Mouse (Mus musculus): ENCODE data around the gene Msi1. TPM values are rescaled to one million over a fixed set of nuclear protein-coding genes. Genes with fewer than 3 reads are reported as not detected.
A peak's percentile ranks its signal among the peaks of the same experiment; 100 is the strongest.

Gene Msi1
- polyA plus RNA-seq, 1 experiment from 2014 or later = 4.1 TPM

- Histone ChIP-seq H3K4me3 (no peak overlapping the region), H3K4me2 (no peak overlapping the region), H3K27ac (replicated peaks) (no peak overlapping the region), H3K27me3 (replicated peaks) (peaks cover 25% of the 10 kb centered on the region), H3K9me3 (no peaks in the 10 kb centered on the region), H3K4me1 (peaks cover 17% of the 10 kb centered on the region), H3K9ac (no peak overlapping the region), H3K36me3 (no peaks in the 10 kb centered on the region)
- 64% methylated on average over 8 of the region's 8 CpGs for WGBS
- no peak for ATAC-seq (ENCODE audit: extremely low read depth, insufficient number of reproducible peaks, low FRiP score, low TSS enrichment)
Measured at GRCm38 (mm10) chr5:115405205-115405604, 24.2 kb upstream of the Msi1 start.

DNA sequence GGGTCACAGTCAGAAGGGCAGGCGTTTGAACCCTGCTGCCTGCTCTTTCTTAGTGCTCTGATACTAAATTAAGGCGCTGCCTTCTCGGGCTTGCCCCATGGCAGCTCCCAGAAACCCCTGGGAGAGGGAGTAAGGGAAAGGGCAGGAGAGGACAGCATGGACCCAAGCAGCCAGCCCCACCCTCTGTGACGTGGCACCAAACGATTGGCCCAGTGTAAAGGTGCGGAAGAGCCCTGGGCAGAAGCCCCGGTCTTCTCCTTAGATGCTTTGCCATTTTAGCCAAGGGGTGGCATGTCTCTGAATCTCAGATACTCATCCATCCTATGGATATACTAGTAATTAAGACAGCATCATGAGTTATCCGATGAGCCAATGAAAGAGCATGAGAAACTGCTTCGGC lies 21.3 kb upstream of the Msi1 start:
- Histone ChIP-seq H3K27me3 (replicated peaks) (peaks cover 19% of the 10 kb centered on the region), H3K9ac (no peak overlapping the region), H3K4me1 (peaks cover 17% of the 10 kb centered on the region), H3K9me3 (no peaks in the 10 kb centered on the region), H3K4me3 (peak overlapping the region; percentile 23; the same call in 1 of the 2 replicates), H3K27ac (replicated peaks) (no peak overlapping the region), H3K36me3 (no peaks in the 10 kb centered on the region), H3K4me2 (peak overlapping the region; percentile 52)
- WGBS = 19% methylated on average over 9 of the region's 9 CpGs
- no peak for ATAC-seq (ENCODE audit: extremely low read depth, insufficient number of reproducible peaks, low FRiP score, low TSS enrichment)

GRCm38 (mm10) chr5:115415111-115416085 lies 14.0 kb upstream of the Msi1 start:
- no peaks in the 10 kb centered on the region for H3K36me3 ChIP-seq
- no peak overlapping the region for H3K27ac ChIP-seq (replicated peaks)
- ATAC-seq (ENCODE audit: extremely low read depth, insufficient number of reproducible peaks, low FRiP score, low TSS enrichment) = no peak
- peaks cover 3% of the 10 kb centered on the region; the same call in 1 of the 2 replicates for H3K9me3 ChIP-seq
- H3K4me1 ChIP-seq = peaks cover 6% of the 10 kb centered on the region
- no peaks in the 10 kb centered on the region for H3K27me3 ChIP-seq (replicated peaks)
- 53% methylated on average over 24 of the region's 24 CpGs for WGBS
- H3K4me3 ChIP-seq = peak overlapping the region; percentile 20; the same call in 1 of the 2 replicates
- H3K4me2 ChIP-seq = peak overlapping the region; percentile 52
- H3K9ac ChIP-seq = 0 out of 2 replicates have a peak overlapping the region, but pooled peaks have one; percentile 33

- WGBS = 1% methylated on average over 20 of the region's 20 CpGs
Measured at GRCm38 (mm10) chr5:115428831-115429358, 504 bp upstream of the Msi1 start.

DNA sequence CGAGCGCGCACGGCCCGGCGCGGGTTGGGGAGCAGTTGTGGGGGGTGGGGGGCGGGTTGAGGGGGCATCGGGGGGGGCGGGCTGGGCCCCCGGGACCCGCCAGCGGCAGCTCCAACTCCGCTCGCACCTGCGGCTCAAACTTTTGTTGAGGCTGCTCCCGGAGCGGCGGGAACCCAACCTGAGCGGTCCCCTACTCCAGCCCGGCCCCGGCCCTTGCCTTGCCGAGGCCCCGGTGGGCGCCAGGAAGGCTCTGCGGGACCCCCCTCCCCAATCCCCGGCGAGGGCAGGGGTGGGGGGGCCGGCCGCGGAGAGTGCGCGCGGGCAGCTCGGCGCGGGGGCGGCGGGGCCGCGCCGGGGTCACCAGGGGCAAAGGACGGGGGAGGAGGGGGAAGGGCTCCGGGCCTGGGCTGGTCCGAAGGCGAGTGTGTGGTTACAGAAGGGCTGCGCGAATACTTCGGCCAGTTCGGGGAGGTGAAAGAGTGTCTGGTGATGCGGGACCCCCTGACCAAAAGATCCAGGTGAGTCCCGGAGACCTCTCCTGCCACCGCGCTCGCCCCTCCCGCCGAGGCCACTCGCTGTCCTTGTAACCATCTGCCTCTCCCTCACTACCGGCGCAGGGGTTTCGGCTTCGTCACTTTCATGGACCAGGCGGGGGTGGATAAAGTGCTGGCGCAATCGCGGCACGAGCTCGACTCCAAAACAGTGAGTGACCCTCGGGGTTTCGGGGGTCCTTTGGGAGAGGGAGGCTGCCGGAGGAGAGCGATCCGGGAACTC lies 975 bp downstream of the Msi1 start:
- no peaks in the 10 kb centered on the region for H3K9me3 ChIP-seq
- peak overlapping the region; percentile 95 for H3K4me2 ChIP-seq
- ATAC-seq (ENCODE audit: extremely low read depth, insufficient number of reproducible peaks, low FRiP score, low TSS enrichment) = no peak
- H3K9ac ChIP-seq = peak overlapping the region; percentile 92
- under 1% methylated on average over 56 of the region's 73 CpGs for WGBS
- H3K36me3 ChIP-seq = peaks cover 4% of the 10 kb centered on the region; the same call in 1 of the 2 replicates
- H3K4me1 ChIP-seq = peaks cover 30% of the 10 kb centered on the region
- H3K27me3 ChIP-seq (replicated peaks) = peaks cover 48% of the 10 kb centered on the region
- H3K4me3 ChIP-seq = peak overlapping the region; percentile 89
- peak overlapping the region; percentile 15; the same call in 1 of the 2 replicates for H3K27ac ChIP-seq (replicated peaks)

More at GRCm38 (mm10) chr5:115428831-115429358, 504 bp upstream of the Msi1 start:
- Histone ChIP-seq H3K9me3 (no peaks in the 10 kb centered on the region), H3K27me3 (replicated peaks) (peaks cover 52% of the 10 kb centered on the region), H3K27ac (replicated peaks) (no peak overlapping the region), H3K4me2 (peak overlapping the region; percentile 95), H3K4me3 (peak overlapping the region; percentile 89), H3K9ac (peak overlapping the region; percentile 92), H3K36me3 (peaks cover 4% of the 10 kb centered on the region; the same call in 1 of the 2 replicates), H3K4me1 (peaks cover 30% of the 10 kb centered on the region)
- no peak for ATAC-seq (ENCODE audit: extremely low read depth, insufficient number of reproducible peaks, low FRiP score, low TSS enrichment)

DNA sequence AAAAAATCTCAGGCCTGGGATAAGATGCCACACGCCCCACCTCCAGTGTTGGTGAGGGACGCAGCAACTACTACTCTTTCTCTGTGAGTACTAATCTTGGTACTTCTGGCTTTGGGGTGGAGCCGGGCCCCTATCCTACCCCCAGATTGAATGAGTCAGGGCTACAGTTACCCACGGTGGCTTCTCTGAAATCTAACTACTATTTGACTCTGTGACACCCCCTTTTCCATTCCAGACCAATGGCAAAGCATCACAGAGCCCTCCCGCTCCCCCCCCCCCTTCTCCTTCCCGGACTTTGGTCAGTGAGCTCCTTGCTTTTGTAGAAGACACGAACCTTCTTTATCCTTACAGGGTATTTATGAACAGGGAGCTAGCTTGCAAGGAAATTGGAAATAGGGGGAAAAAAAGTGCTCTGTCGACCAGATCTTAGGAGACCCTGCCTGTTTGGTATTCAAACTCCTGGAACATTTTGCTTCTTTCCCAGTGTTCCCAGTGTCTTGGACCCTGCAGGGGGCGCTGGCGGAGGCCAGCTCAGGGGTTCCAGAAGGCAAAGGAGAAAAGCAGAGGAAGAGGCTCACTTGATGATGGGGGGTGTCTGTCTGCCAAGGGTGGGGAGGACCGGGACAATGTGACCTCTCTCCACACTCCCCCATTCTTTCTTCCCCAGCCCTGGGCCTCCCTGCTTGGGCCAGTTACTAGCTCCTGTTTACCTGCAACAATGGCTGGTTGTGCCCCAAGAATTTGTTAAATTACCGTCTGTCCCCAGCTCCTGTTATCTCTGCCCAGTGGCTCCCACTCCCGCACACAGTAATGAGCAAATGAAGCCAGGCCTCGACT lies 1.9 kb downstream of the Msi1 start:
- peak overlapping the region; percentile 95 for H3K4me2 ChIP-seq
- peaks cover 38% of the 10 kb centered on the region for H3K4me1 ChIP-seq
- peaks cover 4% of the 10 kb centered on the region; the same call in 1 of the 2 replicates for H3K36me3 ChIP-seq
- WGBS = 18% methylated on average over 14 of the region's 14 CpGs
- ATAC-seq (ENCODE audit: extremely low read depth, insufficient number of reproducible peaks, low FRiP score, low TSS enrichment) = no peak
- H3K27ac ChIP-seq (replicated peaks) = 0 out of 2 replicates have a peak overlapping the region, but pooled peaks have one; percentile 7
- H3K9ac ChIP-seq = peak overlapping the region; percentile 92
- H3K27me3 ChIP-seq (replicated peaks) = peaks cover 50% of the 10 kb centered on the region
- H3K9me3 ChIP-seq = no peaks in the 10 kb centered on the region
- peak overlapping the region; percentile 89 for H3K4me3 ChIP-seq

- Histone ChIP-seq H3K36me3 (peaks cover 4% of the 10 kb centered on the region; the same call in 1 of the 2 replicates), H3K4me2 (peak overlapping the region; percentile 95), H3K27me3 (replicated peaks) (peaks cover 44% of the 10 kb centered on the region), H3K9me3 (no peaks in the 10 kb centered on the region), H3K9ac (peak overlapping the region; percentile 57), H3K4me1 (peaks cover 44% of the 10 kb centered on the region), H3K27ac (replicated peaks) (0 out of 2 replicates have a peak overlapping the region, but pooled peaks have one; percentile 7), H3K4me3 (no peak overlapping the region; the same call in 1 of the 2 replicates)
- ATAC-seq (ENCODE audit: extremely low read depth, insufficient number of reproducible peaks, low FRiP score, low TSS enrichment) = no peak
- 20% methylated on average over 7 of the region's 7 CpGs for WGBS
Measured at GRCm38 (mm10) chr5:115431898-115432259, 2.5 kb downstream of the Msi1 start.

DNA sequence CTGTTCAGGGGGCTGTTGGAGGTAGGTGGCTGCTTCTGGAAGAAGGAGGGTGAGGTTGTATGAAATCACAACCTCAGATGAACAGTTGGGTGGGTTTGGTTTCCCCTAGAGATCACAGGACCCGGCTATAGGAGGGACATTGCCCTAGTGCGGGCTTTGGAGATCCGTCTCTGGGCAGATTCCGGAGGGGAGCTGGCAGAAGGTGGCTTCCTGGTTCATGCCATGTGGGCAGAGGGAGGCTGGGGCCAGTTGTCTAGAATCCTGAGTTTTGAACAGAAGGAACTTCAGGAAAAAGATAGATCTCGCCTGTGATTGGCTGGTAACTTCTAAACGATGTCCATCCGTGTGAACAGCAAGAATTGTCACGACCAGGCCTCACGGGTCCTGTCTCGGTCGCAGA lies 3.0 kb downstream of the Msi1 start:
- Histone ChIP-seq H3K27ac (replicated peaks) (no peak overlapping the region), H3K4me3 (no peak overlapping the region), H3K4me1 (peaks cover 46% of the 10 kb centered on the region), H3K36me3 (peaks cover 4% of the 10 kb centered on the region; the same call in 1 of the 2 replicates), H3K9ac (no peak overlapping the region; the same call in 1 of the 2 replicates), H3K27me3 (replicated peaks) (peaks cover 39% of the 10 kb centered on the region), H3K9me3 (no peaks in the 10 kb centered on the region), H3K4me2 (peak overlapping the region; percentile 95; the same call in 1 of the 2 replicates)
- 82% methylated on average over 11 of the region's 11 CpGs for WGBS
- no peak for ATAC-seq (ENCODE audit: extremely low read depth, insufficient number of reproducible peaks, low FRiP score, low TSS enrichment)

DNA sequence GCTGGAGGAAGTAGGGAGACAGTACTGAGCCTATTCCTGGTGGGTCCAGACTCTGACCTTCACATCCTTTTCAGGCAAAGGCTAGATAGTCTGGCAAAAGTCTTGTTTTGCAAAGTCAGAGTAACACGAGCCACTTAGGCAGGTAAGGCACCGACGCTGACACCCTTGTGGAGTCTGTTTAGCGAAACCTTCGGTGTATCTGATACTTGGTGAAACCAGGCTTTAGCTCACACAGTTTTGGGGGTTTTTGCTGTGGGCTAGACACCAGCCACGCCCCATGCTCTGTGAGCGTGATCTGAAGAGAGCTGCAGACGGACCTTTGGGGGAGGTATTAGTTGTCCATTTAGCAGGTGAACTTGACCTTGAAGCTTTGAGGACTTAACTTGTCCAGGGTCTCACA lies 3.8 kb downstream of the Msi1 start:
- Histone ChIP-seq H3K4me3 (no peak overlapping the region), H3K27me3 (replicated peaks) (peaks cover 31% of the 10 kb centered on the region), H3K4me2 (no peak overlapping the region), H3K9ac (no peak overlapping the region), H3K27ac (replicated peaks) (no peak overlapping the region), H3K36me3 (peaks cover 4% of the 10 kb centered on the region; the same call in 1 of the 2 replicates), H3K9me3 (no peaks in the 10 kb centered on the region), H3K4me1 (peaks cover 52% of the 10 kb centered on the region)
- WGBS = 79% methylated on average over 8 of the region's 8 CpGs
- no peak for ATAC-seq (ENCODE audit: extremely low read depth, insufficient number of reproducible peaks, low FRiP score, low TSS enrichment)

- peaks cover 9% of the 10 kb centered on the region; the same call in 1 of the 2 replicates for H3K36me3 ChIP-seq
- no peaks in the 10 kb centered on the region for H3K9me3 ChIP-seq
- H3K9ac ChIP-seq = no peak overlapping the region
- H3K4me3 ChIP-seq = no peak overlapping the region
- WGBS = 65% methylated on average over 11 of the region's 11 CpGs
- peaks cover 19% of the 10 kb centered on the region for H3K27me3 ChIP-seq (replicated peaks)
- peaks cover 48% of the 10 kb centered on the region for H3K4me1 ChIP-seq
- no peak overlapping the region for H3K4me2 ChIP-seq
- H3K27ac ChIP-seq (replicated peaks) = no peak overlapping the region
- no peak for ATAC-seq (ENCODE audit: extremely low read depth, insufficient number of reproducible peaks, low FRiP score, low TSS enrichment)
Measured at GRCm38 (mm10) chr5:115434280-115434852, 5.0 kb downstream of the Msi1 start.

All from heart, embryonic 13.5 days (tissue).